In the genomic region with DNA sequence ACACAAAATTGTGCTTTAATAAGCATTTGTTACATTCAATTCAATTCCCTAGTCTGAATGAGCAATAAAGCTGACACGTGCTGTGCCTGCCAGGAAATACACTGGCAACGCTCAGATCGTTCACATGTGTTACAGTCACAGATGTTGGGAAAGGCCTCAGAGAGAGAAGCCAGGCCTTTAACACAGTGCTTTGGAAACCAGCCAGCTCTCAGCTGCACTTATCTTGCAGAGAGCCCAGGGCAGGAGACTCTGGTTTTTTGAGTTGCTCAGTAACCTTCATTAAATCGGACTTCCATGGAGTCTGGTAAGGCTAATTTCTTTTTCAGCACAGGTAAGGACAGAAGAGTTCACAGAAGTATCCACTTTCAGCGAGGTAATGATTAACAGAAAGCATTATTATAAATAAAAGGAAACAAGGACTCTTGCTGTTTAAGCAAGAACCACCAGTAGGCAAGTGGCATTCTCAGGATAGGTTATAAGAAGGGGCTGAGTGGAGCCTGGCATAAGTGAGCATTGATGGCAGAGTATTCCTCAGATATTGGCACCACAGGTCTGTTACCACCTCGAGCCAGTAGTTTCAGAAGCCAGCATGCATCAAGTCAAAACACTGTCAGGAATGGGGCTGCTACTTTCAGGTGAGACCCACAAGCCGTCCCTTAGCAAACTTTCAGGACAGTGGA, we compare ENCODE assay signal across 9 mouse cellular contexts.
A peak's percentile ranks its signal among the peaks of the same experiment; 100 is the strongest.
DNase-seq lines count a peak whose midpoint lies in the region; ATAC-seq and TF ChIP-seq lines count a peak whose summit lies in the region.
"Had no signal": no experiment of that assay in that cellular context is flagged by ENCODE, and none has a peak within 500 bp of the region (broad histone marks: within the 10 kb centered on the region; RNA-seq: fewer than 3 reads in every experiment).

No protein-coding gene starts in this region.

- H3K36me3 ChIP-seq in forebrain, embryonic 13.5 days (ENCODE audit: poor library complexity, severe bottlenecking) = no peaks in the 10 kb centered on the region
- no peaks in the 10 kb centered on the region for H3K36me3 ChIP-seq in heart, postnatal 0 days (replicated peaks; ENCODE audit: control insufficient read depth, insufficient read depth, low read length)
- no peaks in the 10 kb centered on the region for H3K36me3 ChIP-seq in midbrain, embryonic 16.5 days (ENCODE audit: control insufficient read depth, insufficient read depth, low read length)

- no peak overlapping the region for H3K27ac ChIP-seq in forebrain, embryonic 13.5 days
- H3K27ac ChIP-seq in heart, postnatal 0 days (ENCODE audit: low read depth) = no peak overlapping the region
- peak overlapping the region; percentile 35; the same call in 1 of the 2 replicates for H3K27ac ChIP-seq in midbrain, embryonic 16.5 days (ENCODE audit: low read length)
- H3K27ac ChIP-seq: left cerebral cortex, adult 2 months had no signal

- no peak overlapping the region for H3K4me2 ChIP-seq in forebrain, embryonic 13.5 days
- H3K4me2 ChIP-seq in heart, postnatal 0 days (ENCODE audit: low read depth, low read length) = no peak overlapping the region
- no peak overlapping the region for H3K4me2 ChIP-seq in midbrain, embryonic 16.5 days (ENCODE audit: low read length)

- TF ChIP-seq CTCF in heart, postnatal 0 days (IDR thresholded peaks at IDR 0.05; ENCODE audit: low read depth) = no peak

- H3K4me3 ChIP-seq in forebrain, embryonic 13.5 days = no peak overlapping the region
- no peak overlapping the region for H3K4me3 ChIP-seq in heart, postnatal 0 days (ENCODE audit: low read depth, low read length)
- no peak overlapping the region for H3K4me3 ChIP-seq in midbrain, embryonic 16.5 days (ENCODE audit: low read depth, low read length)
- H3K4me3 ChIP-seq: left cerebral cortex, adult 2 months had no signal

- WGBS in forebrain, embryonic 13.5 days = 33% methylated on average over 7 of the region's 7 CpGs
- WGBS in heart, postnatal 0 days = 24% methylated on average over 7 of the region's 7 CpGs
- 45% methylated on average over 7 of the region's 7 CpGs for WGBS in midbrain, embryonic 16.5 days

- no peaks in the 10 kb centered on the region for H3K9me3 ChIP-seq in forebrain, embryonic 13.5 days (replicated peaks)
- no peaks in the 10 kb centered on the region for H3K9me3 ChIP-seq in heart, postnatal 0 days (replicated peaks; ENCODE audit: control insufficient read depth, low read length)
- no peaks in the 10 kb centered on the region for H3K9me3 ChIP-seq in midbrain, embryonic 16.5 days (replicated peaks; ENCODE audit: control insufficient read depth, low read length, poor library complexity, severe bottlenecking)

- H3K9ac ChIP-seq in forebrain, embryonic 13.5 days = no peak overlapping the region
- no peak overlapping the region for H3K9ac ChIP-seq in heart, postnatal 0 days (replicated peaks; ENCODE audit: low read depth, low read length)
- H3K9ac ChIP-seq in midbrain, embryonic 16.5 days (ENCODE audit: low read depth, low read length) = no peak overlapping the region

- no peaks in the 10 kb centered on the region for H3K27me3 ChIP-seq in forebrain, embryonic 13.5 days
- H3K27me3 ChIP-seq in heart, postnatal 0 days (ENCODE audit: control insufficient read depth, insufficient read depth, low read length) = no peaks in the 10 kb centered on the region
- no peaks in the 10 kb centered on the region for H3K27me3 ChIP-seq in midbrain, embryonic 16.5 days (ENCODE audit: control insufficient read depth, insufficient read depth, low read depth, low read length)

- TF ChIP-seq EP300 in heart, postnatal 0 days (IDR thresholded peaks at IDR 0.05; ENCODE audit: low read depth) = no peak

- peak; percentile 98 for ATAC-seq in forebrain, embryonic 13.5 days
- peak; percentile 88 for ATAC-seq in heart, postnatal 0 days (ENCODE audit: insufficient read depth, low read depth)
- peak; percentile 96 for ATAC-seq in midbrain, embryonic 16.5 days
- no peak for ATAC-seq in granulocyte monocyte progenitor cell, adult 5-6 weeks (replicated peaks; ENCODE audit: poor library complexity, severe bottlenecking)

- DNase-seq in right cerebral cortex, postnatal 14 days = peak; percentile 32
- DNase-seq in right cerebral cortex, adult 18-20 months = no peak
- DNase-seq in heart, postnatal 0 days (ENCODE audit: low spot score) = peak; percentile 83
- peak; percentile 66 for DNase-seq in kidney, postnatal 14 days
- no peak for DNase-seq in thymus, postnatal 36 days

- H3K4me1 ChIP-seq in forebrain, embryonic 13.5 days = peaks cover 15% of the 10 kb centered on the region
- H3K4me1 ChIP-seq in heart, postnatal 0 days (ENCODE audit: control insufficient read depth, insufficient read depth) = no peaks in the 10 kb centered on the region
- peaks cover 9% of the 10 kb centered on the region for H3K4me1 ChIP-seq in midbrain, embryonic 16.5 days (ENCODE audit: control insufficient read depth, insufficient read depth, low read length)

Comparison
In these comparisons a context has a peak if more than half of its experiments do, and no peak if none do; other contexts are left out.
1. DNase-seq: peak in right cerebral cortex, postnatal 14 days (single experiment), heart, postnatal 0 days (single experiment) and kidney, postnatal 14 days (single experiment); none in right cerebral cortex, adult 18-20 months (single experiment) and thymus, postnatal 36 days (0 of 2).